ENCODE assay signal across 36 mouse cellular contexts in the genomic region with DNA sequence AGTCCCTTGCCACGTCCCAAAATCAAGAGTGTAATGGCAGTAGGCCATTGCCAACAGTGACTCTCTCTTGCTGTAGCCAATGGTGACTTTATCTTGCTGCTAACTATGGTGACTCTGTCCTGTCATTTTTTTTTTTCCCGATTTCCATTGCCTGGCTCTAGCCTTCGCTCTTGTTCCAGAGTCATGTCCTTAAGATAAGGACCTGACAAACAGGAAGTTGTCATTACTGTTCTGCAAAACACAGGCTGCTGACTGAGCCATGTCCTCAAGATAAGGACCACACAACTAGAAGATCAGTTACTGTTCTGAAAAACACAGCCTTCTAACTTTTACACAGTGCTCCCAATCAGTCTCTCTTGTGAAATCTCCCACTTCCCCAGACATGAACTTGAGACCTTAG. TPM values are rescaled to one million over a fixed set of nuclear protein-coding genes. Genes with fewer than 3 reads are reported as not detected.
DNase-seq lines count a peak whose midpoint lies in the region; ATAC-seq and TF ChIP-seq lines count a peak whose summit lies in the region.
"Had no signal": no experiment of that assay in that cellular context is flagged by ENCODE, and none has a peak within 500 bp of the region (broad histone marks: within the 10 kb centered on the region; RNA-seq: fewer than 3 reads in every experiment).

No protein-coding gene starts in this region.

- H3K36me3 ChIP-seq in kidney, adult 2 months (ENCODE audit: control insufficient read depth, insufficient read depth, low read length), result no peaks in the 10 kb centered on the region
- no peaks in the 10 kb centered on the region for H3K36me3 ChIP-seq in G1E (replicated peaks)
- H3K36me3 ChIP-seq in megakaryocyte, embryonic 14.5 days (replicated peaks; ENCODE audit: low read length), result no peaks in the 10 kb centered on the region
- H3K36me3 ChIP-seq in hindbrain, embryonic 12.5 days, result no peaks in the 10 kb centered on the region
- H3K36me3 ChIP-seq: hindbrain, embryonic 13.5 days; liver, embryonic 13.5 days; midbrain, embryonic 13.5 days; neural tube, embryonic 15.5 days; stomach, embryonic 15.5 days had no signal

- peak; percentile 7 for DNase-seq in kidney, postnatal 14 days
- DNase-seq in kidney, adult 2 months, result no peak
- no peak for DNase-seq in G1E (ENCODE audit: low spot score)
- DNase-seq in MEL-GATA-1-ER (ENCODE audit: extremely low read depth, low read depth), result peak; percentile 77
- DNase-seq in left cerebral cortex, postnatal 36 days (ENCODE audit: low spot score in 2 of 2), result no peak
- no peak for DNase-seq in natural killer cell, adult 2 months (ENCODE audit: low spot score in 2 of 2)
- DNase-seq: adrenal gland, postnatal 14 days; cerebellum, adult 11 months; cerebellum, adult 9-10 months; gastrocnemius, postnatal 14 days; heart, adult 2 months; heart, postnatal 14 days; kidney, adult 18-20 months; kidney, postnatal 4 days; liver, embryonic 13.5 days; lung, embryonic 14.5 days; lung, postnatal 14 days; retina, postnatal 1 day; right cerebral cortex, postnatal 14 days had no signal

- H3K4me2 ChIP-seq in hindbrain, embryonic 12.5 days (replicated peaks), result no peak overlapping the region
- H3K4me2 ChIP-seq: forebrain, embryonic 13.5 days; hindbrain, embryonic 13.5 days; liver, embryonic 13.5 days; lung, embryonic 14.5 days; midbrain, embryonic 13.5 days; neural tube, embryonic 15.5 days; stomach, embryonic 15.5 days had no signal

- no peaks in the 10 kb centered on the region for H3K9me3 ChIP-seq in G1E (replicated peaks)
- H3K9me3 ChIP-seq in megakaryocyte, embryonic 14.5 days, result peaks cover 48% of the 10 kb centered on the region
- 0 out of 2 replicates have a peak, but pooled peaks cover 4% of the 10 kb centered on the region for H3K9me3 ChIP-seq in hindbrain, embryonic 12.5 days (replicated peaks)
- H3K9me3 ChIP-seq: liver, embryonic 13.5 days; midbrain, embryonic 13.5 days; neural tube, embryonic 15.5 days; stomach, embryonic 15.5 days had no signal

- intact Hi-C loops in left cerebral cortex, postnatal 36 days (cut with DNase I), result loop anchor here (5.0 kb wide), 1 partner anchor 303 kb away; no protein-coding TSS in a partner anchor

- no peaks in the 10 kb centered on the region for H3K27me3 ChIP-seq in kidney, adult 2 months (replicated peaks; ENCODE audit: control insufficient read depth, insufficient read depth, low read length)
- H3K27me3 ChIP-seq in G1E (ENCODE audit: insufficient read depth, low read length), result peaks cover 14% of the 10 kb centered on the region
- peaks cover 32% of the 10 kb centered on the region for H3K27me3 ChIP-seq in megakaryocyte, embryonic 14.5 days (replicated peaks)
- H3K27me3 ChIP-seq in hindbrain, embryonic 12.5 days, result no peaks in the 10 kb centered on the region
- H3K27me3 ChIP-seq: forebrain, embryonic 13.5 days; liver, embryonic 13.5 days; midbrain, embryonic 13.5 days; neural tube, embryonic 15.5 days; stomach, embryonic 15.5 days had no signal

- H3K9ac ChIP-seq in hindbrain, embryonic 12.5 days, result no peak overlapping the region
- H3K9ac ChIP-seq: forebrain, embryonic 13.5 days; hindbrain, embryonic 13.5 days; liver, embryonic 13.5 days; lung, embryonic 14.5 days; midbrain, embryonic 13.5 days; neural tube, embryonic 15.5 days; stomach, embryonic 15.5 days had no signal

- no peak overlapping the region for H3K27ac ChIP-seq in kidney, adult 2 months (ENCODE audit: insufficient read depth, low read depth, low read length)
- no peak overlapping the region for H3K27ac ChIP-seq in hindbrain, embryonic 12.5 days
- H3K27ac ChIP-seq: forebrain, embryonic 13.5 days; heart, adult 2 months; hindbrain, embryonic 13.5 days; liver, embryonic 13.5 days; midbrain, embryonic 13.5 days; neural tube, embryonic 15.5 days; stomach, embryonic 15.5 days had no signal

- no peak for TF ChIP-seq POLR2A in kidney, adult 2 months (IDR thresholded peaks at IDR 0.05; ENCODE audit: low read depth, low read length)

- WGBS in kidney, adult 2 months, result 64% methylated on average over 3 of the region's 3 CpGs
- 88% methylated on average over 3 of the region's 3 CpGs for WGBS in hindbrain, embryonic 12.5 days

- no peaks in the 10 kb centered on the region for H3K4me1 ChIP-seq in kidney, adult 2 months (ENCODE audit: control insufficient read depth, insufficient read depth, low read length)
- H3K4me1 ChIP-seq in G1E (ENCODE audit: insufficient read depth, low read depth, low read length), result no peaks in the 10 kb centered on the region
- H3K4me1 ChIP-seq in megakaryocyte, embryonic 14.5 days, result peaks cover 58% of the 10 kb centered on the region
- H3K4me1 ChIP-seq in hindbrain, embryonic 12.5 days, result no peaks in the 10 kb centered on the region
- H3K4me1 ChIP-seq: forebrain, embryonic 13.5 days; hindbrain, embryonic 13.5 days; liver, embryonic 13.5 days; midbrain, embryonic 13.5 days; neural tube, embryonic 15.5 days had no signal

- TF ChIP-seq CTCF in kidney, adult 2 months (conservative IDR thresholded peaks at IDR 0.05; ENCODE audit: insufficient read depth, insufficient read length, low read depth, low read length), result no peak
- no peak for TF ChIP-seq CTCF in G1E (IDR thresholded peaks at IDR 0.05; ENCODE audit: low read depth, low read length)

- H3K4me3 ChIP-seq in kidney, adult 2 months (ENCODE audit: insufficient read depth, low read depth, low read length), result no peak overlapping the region
- no peak overlapping the region for H3K4me3 ChIP-seq in G1E (ENCODE audit: low read depth, low read length)
- H3K4me3 ChIP-seq in megakaryocyte, embryonic 14.5 days (replicated peaks), result peak overlapping the region; percentile 39
- no peak overlapping the region for H3K4me3 ChIP-seq in hindbrain, embryonic 12.5 days
- H3K4me3 ChIP-seq: forebrain, embryonic 13.5 days; heart, adult 2 months; hindbrain, embryonic 13.5 days; liver, embryonic 13.5 days; midbrain, embryonic 13.5 days; neural tube, embryonic 15.5 days; stomach, embryonic 15.5 days had no signal

- peak; percentile 40 for ATAC-seq in G1E (ENCODE audit: extremely low read depth, insufficient number of reproducible peaks, low FRiP score, poor library complexity, severe bottlenecking)
- ATAC-seq in hindbrain, embryonic 12.5 days (ENCODE audit: low FRiP score), result no peak
- ATAC-seq: forebrain, embryonic 13.5 days; midbrain, embryonic 13.5 days had no signal

RNA-seq across cellular contexts. Expression of a gene that starts 4.0 kb away (rescaled TPM):
- 0.18 TPM in 1 of 2 replicates, not detected in the other for polyA plus RNA-seq in kidney, adult 2 months (2012; rRNA removed)
- total RNA-seq in G1E (2014; fragmentation: Nextera tagmentation) (not detected in 2 replicates), G1E (2017) (not detected in 2 replicates)
- 0.05 TPM in 1 of 2 replicates, not detected in the other for polyA plus RNA-seq in G1E (2012)
- polyA plus RNA-seq in megakaryocyte, embryonic 14.5 days (2012; ENCODE audit: insufficient read depth, low replicate concordance), result not detected in 2 replicates
- polyA plus RNA-seq in hindbrain, embryonic 12.5 days (2016; fragmentation: Nextera tagmentation; extraction: Ambion mirVana), result not detected in 2 replicates
- not detected for total RNA-seq in left cerebral cortex, postnatal 36 days (2021)
- total RNA-seq: CH12.LX; gastrocnemius, postnatal 14 days; heart, adult 2 months; heart, postnatal 14 days; layer of hippocampus, adult 8-10 months; layer of hippocampus, postnatal 25 days; monocyte, adult 5-6 weeks had no signal
- polyA plus RNA-seq: C2C12; embryonic facial prominence, embryonic 11.5 days; forebrain, embryonic 13.5 days; heart, adult 2 months; heart, embryonic 14.5 days; hindbrain, embryonic 13.5 days; kidney, embryonic 16.5 days; limb, embryonic 11.5 days; liver, embryonic 13.5 days; lung, embryonic 14.5 days; midbrain, embryonic 13.5 days; neural tube, embryonic 15.5 days had no signal

RNA-seq across cellular contexts. Expression of a gene that starts 21.4 kb away (rescaled TPM):
- 3.9 TPM in 2 replicates for polyA plus RNA-seq in kidney, adult 2 months (2012; rRNA removed)
- total RNA-seq in G1E (2014; fragmentation: Nextera tagmentation), result 18.8 and 21.2 TPM in 2 replicates
- total RNA-seq in G1E (2017), result 10.0 and 10.1 TPM in 2 replicates
- polyA plus RNA-seq in G1E (2012), result 45.7 and 51.6 TPM in 2 replicates
- 25.4 and 33.6 TPM in 2 replicates for polyA plus RNA-seq in megakaryocyte, embryonic 14.5 days (2012; ENCODE audit: insufficient read depth, low replicate concordance)
- 21.5 and 21.7 TPM in 2 replicates for polyA plus RNA-seq in hindbrain, embryonic 12.5 days (2016; fragmentation: Nextera tagmentation; extraction: Ambion mirVana)
- 1 to 10 TPM; 8.2 to 9.1 TPM for total RNA-seq in left cerebral cortex, postnatal 36 days (2021)

RNA-seq across cellular contexts. Expression of a gene that starts 22.6 kb away (rescaled TPM):
- not detected in 2 replicates for polyA plus RNA-seq in kidney, adult 2 months (2012; rRNA removed)
- not detected in 2 replicates for total RNA-seq in G1E (2014; fragmentation: Nextera tagmentation)
- 0.29 TPM in 1 of 2 replicates, not detected in the other for total RNA-seq in G1E (2017)
- 0.29 TPM in 1 of 2 replicates, not detected in the other for polyA plus RNA-seq in G1E (2012)
- polyA plus RNA-seq in megakaryocyte, embryonic 14.5 days (2012; ENCODE audit: insufficient read depth, low replicate concordance), result not detected in 2 replicates
- polyA plus RNA-seq in hindbrain, embryonic 12.5 days (2016; fragmentation: Nextera tagmentation; extraction: Ambion mirVana), result not detected in 2 replicates
- total RNA-seq in left cerebral cortex, postnatal 36 days (2021), result under 1 TPM in 1 of 2 experiments, not detected in 1; 0.39 TPM
- total RNA-seq: adrenal gland, postnatal 14 days; CH12.LX; ES-E14; gastrocnemius, postnatal 14 days; heart, adult 2 months; heart, postnatal 14 days; layer of hippocampus, adult 8-10 months; layer of hippocampus, postnatal 25 days had no signal
- polyA plus RNA-seq: C2C12; embryonic facial prominence, embryonic 11.5 days; forebrain, embryonic 13.5 days; heart, adult 2 months; hindbrain, embryonic 13.5 days; kidney, embryonic 16.5 days; limb, embryonic 11.5 days; liver, embryonic 13.5 days; lung, embryonic 14.5 days; midbrain, embryonic 13.5 days; neural tube, embryonic 15.5 days had no signal

RNA-seq across cellular contexts. Expression of a gene that starts 33.5 kb away (rescaled TPM):
- polyA plus RNA-seq in kidney, adult 2 months (2012; rRNA removed), result 0.05 TPM in 1 of 2 replicates, not detected in the other
- total RNA-seq in G1E (2014; fragmentation: Nextera tagmentation) (not detected in 2 replicates), G1E (2017) (0.12 TPM in 1 of 2 replicates, not detected in the other)
- polyA plus RNA-seq in G1E (2012), result not detected in 2 replicates
- not detected in 2 replicates for polyA plus RNA-seq in megakaryocyte, embryonic 14.5 days (2012; ENCODE audit: insufficient read depth, low replicate concordance)
- 0.09 and 0.10 TPM in 2 replicates for polyA plus RNA-seq in hindbrain, embryonic 12.5 days (2016; fragmentation: Nextera tagmentation; extraction: Ambion mirVana)
- under 1 TPM in 1 of 2 experiments, not detected in 1; 0.20 TPM for total RNA-seq in left cerebral cortex, postnatal 36 days (2021)
- total RNA-seq: adrenal gland, postnatal 14 days; heart, adult 2 months had no signal
- polyA plus RNA-seq: embryonic facial prominence, embryonic 11.5 days; limb, embryonic 11.5 days; liver, embryonic 13.5 days; lung, embryonic 14.5 days; neural tube, embryonic 15.5 days had no signal

RNA-seq across cellular contexts. Expression of a gene that starts 47.4 kb away (rescaled TPM):
- polyA plus RNA-seq in kidney, adult 2 months (2012; rRNA removed), result not detected in 2 replicates
- total RNA-seq in G1E (2014; fragmentation: Nextera tagmentation) (not detected in 2 replicates), G1E (2017) (not detected in 2 replicates)
- polyA plus RNA-seq in G1E (2012), result not detected in 2 replicates
- polyA plus RNA-seq in megakaryocyte, embryonic 14.5 days (2012; ENCODE audit: insufficient read depth, low replicate concordance), result not detected in 2 replicates
- polyA plus RNA-seq in hindbrain, embryonic 12.5 days (2016; fragmentation: Nextera tagmentation; extraction: Ambion mirVana), result not detected in 2 replicates
- not detected for total RNA-seq in left cerebral cortex, postnatal 36 days (2021)
- total RNA-seq: adrenal gland, postnatal 14 days; CH12.LX; ES-E14; gastrocnemius, postnatal 14 days; heart, adult 2 months; heart, postnatal 14 days; layer of hippocampus, adult 8-10 months; layer of hippocampus, postnatal 25 days; monocyte, adult 5-6 weeks had no signal
- polyA plus RNA-seq: C2C12; embryonic facial prominence, embryonic 11.5 days; forebrain, embryonic 13.5 days; heart, adult 2 months; heart, embryonic 14.5 days; hindbrain, embryonic 13.5 days; kidney, embryonic 16.5 days; limb, embryonic 11.5 days; liver, embryonic 13.5 days; lung, embryonic 14.5 days; midbrain, embryonic 13.5 days; neural tube, embryonic 15.5 days had no signal

Comparison
In these comparisons a context has a peak if more than half of its experiments do, and no peak if none do; other contexts are left out.
1. DNase-seq: peak in kidney, postnatal 14 days (single experiment) and MEL-GATA-1-ER (single experiment); none in kidney, adult 2 months (single experiment), G1E (single experiment), left cerebral cortex, postnatal 36 days (0 of 2) and natural killer cell, adult 2 months (0 of 2).